ENCODE assay signal across 9 mouse cellular contexts in the genomic region with DNA sequence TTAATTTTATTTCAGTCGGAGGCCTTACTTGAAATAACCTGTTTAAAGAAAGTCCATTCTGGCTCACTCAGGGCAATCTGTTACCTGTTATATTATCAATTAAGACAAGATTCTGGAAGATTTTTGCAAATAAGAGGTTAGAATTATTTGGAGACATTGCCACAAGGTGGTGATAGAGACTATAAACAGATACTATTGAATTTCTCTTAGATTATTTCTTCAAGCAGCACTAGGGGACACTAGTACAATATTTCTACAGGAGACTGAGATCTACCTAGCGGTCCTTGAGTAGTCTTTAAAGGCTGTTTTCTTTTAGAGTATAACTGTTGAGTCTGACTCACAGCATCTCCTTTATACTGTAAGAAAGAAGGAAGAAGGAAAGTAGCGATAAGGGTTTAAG. TPM values are rescaled to one million over a fixed set of nuclear protein-coding genes. Genes with fewer than 3 reads are reported as not detected.
DNase-seq lines count a peak whose midpoint lies in the region.
"Had no signal": no experiment of that assay in that cellular context is flagged by ENCODE, and none has a peak within 500 bp of the region (broad histone marks: within the 10 kb centered on the region; RNA-seq: fewer than 3 reads in every experiment).

No protein-coding gene starts in this region.

- peak; percentile 39 for DNase-seq in cerebellum, adult 9-10 months
- no peak for DNase-seq in cerebellum, postnatal 25 days
- peak; percentile 9 for DNase-seq in kidney, postnatal 14 days
- DNase-seq in kidney, postnatal 4 days: no peak
- peak; percentile 5 for DNase-seq in thymus, postnatal 0 days (ENCODE audit: low spot score)
- DNase-seq in thymus, postnatal 14 days: no peak
- no peak for DNase-seq in right cerebral cortex, adult 18-20 months
- DNase-seq in right cerebral cortex, postnatal 10 days (ENCODE audit: low spot score in 2 of 2): no peak
- DNase-seq: cerebellum, adult 11 months had no signal

RNA-seq across cellular contexts. Expression of a gene that starts 4.3 kb away (rescaled TPM):
- polyA plus RNA-seq in thymus, postnatal 0 days (2015; fragmentation: Nextera tagmentation; extraction: Ambion mirVana): 1.8 and 2.1 TPM in 2 replicates

Comparison
In these comparisons a context has a peak if more than half of its experiments do, and no peak if none do; other contexts are left out.
1. DNase-seq: peak in cerebellum, adult 9-10 months (single experiment), kidney, postnatal 14 days (single experiment) and thymus, postnatal 0 days (single experiment); none in cerebellum, postnatal 25 days (0 of 2), kidney, postnatal 4 days (0 of 2), thymus, postnatal 14 days (single experiment), right cerebral cortex, adult 18-20 months (single experiment) and right cerebral cortex, postnatal 10 days (0 of 2).